Mouse (Mus musculus) thymus, postnatal 0 days (tissue): ENCODE results near the gene Mrpl10. TPM values are rescaled to one million over a fixed set of nuclear protein-coding genes. Genes with fewer than 3 reads are reported as not detected.
A peak's percentile ranks its signal among the peaks of the same experiment; 100 is the strongest.

Experiments
- DNase-seq: peaks from one replicate; pipeline ENCODE4 v3.0.0-alpha.2; 2015; ENCODE audit warnings: low spot score
- polyA plus RNA-seq: library from polyadenylated mRNA; unstranded; fragments of >200 nt; fragmentation: Nextera tagmentation; extraction: Ambion mirVana; gene quantifications from 2 replicates; pipeline ENCODE4 v1.2.1, GENCODE M21; 2015

The Mrpl10 gene
- polyA plus RNA-seq, 1 experiment from 2014 or later, result 72.8 TPM

- peak; percentile 94 for DNase-seq
These were observed 15.5 kb upstream of the Mrpl10 start for GRCm38 (mm10) chr11:97025721-97026344.

GRCm38 (mm10) chr11:97029686-97030417 lies 11.5 kb upstream of the Mrpl10 start, which contains the start of gene Scrn2:
TSS of gene Scrn2 (plus strand) at chr11:97029938.
- DNase-seq, result peak; percentile 82

GRCm38 (mm10) chr11:97030426-97030825 lies 10.9 kb upstream of the Mrpl10 start:
- no peak for DNase-seq

GRCm38 (mm10) chr11:97031977-97032376 lies 9.4 kb upstream of the Mrpl10 start:
- no peak for DNase-seq

- DNase-seq, result no peak
These were observed 8.9 kb upstream of the Mrpl10 start for GRCm38 (mm10) chr11:97032499-97032898.

GRCm38 (mm10) chr11:97033781-97034180 lies 7.6 kb upstream of the Mrpl10 start:
- no peak for DNase-seq

GRCm38 (mm10) chr11:97036141-97036540 lies 5.2 kb upstream of the Mrpl10 start:
- no peak for DNase-seq

- no peak for DNase-seq
These were observed 2.5 kb upstream of the Mrpl10 start for GRCm38 (mm10) chr11:97038881-97039280.

GRCm38 (mm10) chr11:97040301-97041021 lies 899 bp upstream of the Mrpl10 start:
- no peak for DNase-seq

GRCm38 (mm10) chr11:97044902-97045301 lies 3.5 kb downstream of the Mrpl10 start:
- DNase-seq, result no peak

GRCm38 (mm10) chr11:97045861-97046260 lies 4.5 kb downstream of the Mrpl10 start:
- DNase-seq, result peak; percentile 37

- no peak for DNase-seq
These were observed 6.8 kb downstream of the Mrpl10 start for GRCm38 (mm10) chr11:97048090-97048650.

GRCm38 (mm10) chr11:97049492-97050085 lies 8.2 kb downstream of the Mrpl10 start:
- no peak for DNase-seq

GRCm38 (mm10) chr11:97050216-97050943 lies 9.0 kb downstream of the Mrpl10 start, which contains the start of gene Osbpl7:
TSS of gene Osbpl7 (plus strand) at chr11:97050628.
- DNase-seq, result peak; percentile 85

GRCm38 (mm10) chr11:97050944-97051586 lies 9.7 kb downstream of the Mrpl10 start:
- no peak for DNase-seq

- no peak for DNase-seq
These were observed 10.9 kb downstream of the Mrpl10 start for GRCm38 (mm10) chr11:97052219-97052646.

- no peak for DNase-seq
These were observed 22.0 kb downstream of the Mrpl10 start for GRCm38 (mm10) chr11:97063274-97063920.

GRCm38 (mm10) chr11:97063921-97064295 lies 22.5 kb downstream of the Mrpl10 start:
- peak; percentile 7 for DNase-seq

- no peak for DNase-seq
These were observed 24.4 kb downstream of the Mrpl10 start for GRCm38 (mm10) chr11:97065538-97066295.
